Mouse (Mus musculus): Measurements from ENCODE around the gene Grin2a. TPM values are rescaled to one million over a fixed set of nuclear protein-coding genes. Genes with fewer than 3 reads are reported as not detected.

Grin2a gene
- total RNA-seq, 4 experiments from 2014 or later: 300 to 419 (median 352) TPM

DNA sequence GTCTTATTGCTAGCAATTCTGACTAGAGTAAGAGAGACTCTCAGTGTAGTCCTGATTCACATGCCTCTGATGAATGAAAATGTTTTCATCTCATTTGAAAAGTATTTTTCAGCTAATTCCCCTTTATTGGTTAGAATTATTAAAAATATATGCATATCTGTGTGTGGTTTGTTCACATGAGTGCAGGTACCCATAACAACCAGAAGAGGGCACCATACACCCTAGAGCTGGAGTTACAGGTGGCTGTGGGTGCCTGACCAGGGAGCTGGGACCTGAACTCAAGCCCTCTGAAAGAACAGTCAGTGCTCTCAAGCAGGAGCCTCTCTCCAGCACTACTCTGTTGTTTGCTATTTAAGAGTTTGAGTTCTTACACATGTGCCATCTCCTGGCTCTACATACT, 472.0 kb downstream of the Grin2a start:
- no peak for DNase-seq (ENCODE audit: low spot score in 2 of 2)

Other genes with a start within 250 kb of the Grin2a start
- gene Rpl39l, start 174.7 kb upstream of the Grin2a start, total RNA-seq (2022): not detected
- gene Atf7ip2, start 197.2 kb upstream of the Grin2a start, total RNA-seq (2022): under 1 TPM in 1 of 4 experiments, not detected in 3; 0.16 TPM